Mouse (Mus musculus): ENCODE measurements around the gene Prkcg. TPM values are rescaled to one million over a fixed set of nuclear protein-coding genes. Genes with fewer than 3 reads are reported as not detected.

Gene Prkcg
- polyA plus RNA-seq, 1 experiment from 2014 or later = 0.27 TPM

DNA sequence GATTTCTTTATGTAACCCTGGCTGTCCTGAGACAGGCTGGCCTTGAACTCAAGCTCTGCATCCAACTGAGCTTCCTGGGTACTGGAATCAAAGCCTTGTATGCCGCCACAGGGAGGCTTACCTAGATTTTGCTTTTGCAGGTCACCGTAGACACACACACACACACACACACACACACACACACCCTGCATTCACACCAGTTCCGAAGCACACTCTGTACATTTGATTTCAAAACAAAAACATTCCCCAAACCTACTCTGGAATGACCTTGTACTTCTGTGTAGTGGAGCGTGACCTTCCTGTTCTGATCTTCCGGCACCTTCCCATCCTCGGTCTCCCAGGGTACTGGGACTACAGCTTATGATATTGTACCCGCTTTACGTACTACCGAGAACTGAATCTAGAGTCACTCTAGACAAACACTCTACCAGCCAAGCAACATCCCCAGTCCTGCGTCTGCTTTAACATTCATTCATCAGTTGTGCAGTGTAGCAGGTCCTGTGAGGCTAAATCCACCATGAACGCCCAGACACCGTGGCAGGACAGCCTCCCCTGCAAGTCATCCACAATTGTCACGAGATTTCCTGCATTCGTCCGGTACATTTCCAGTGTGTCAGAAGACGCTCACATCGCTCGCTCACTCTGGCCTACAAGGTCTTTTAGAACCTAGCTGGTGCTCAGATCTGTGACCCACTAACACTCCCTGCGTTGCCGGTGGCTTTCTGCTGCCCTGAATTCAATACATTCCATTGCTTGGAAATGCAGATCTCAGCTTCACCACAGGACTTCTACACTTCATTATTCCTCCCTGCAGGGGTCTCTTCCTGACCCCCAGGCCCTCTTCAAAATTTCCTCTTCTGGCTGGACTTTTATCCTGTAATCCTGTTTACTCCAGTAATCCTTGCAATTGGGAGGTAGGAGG, 58.6 kb downstream of the Prkcg start:
- ATAC-seq (replicated peaks; ENCODE audit: low FRiP score) = no peak
- Histone ChIP-seq H3K27me3 (no peaks in the 10 kb centered on the region), H3K4me1 (no peaks in the 10 kb centered on the region), H3K9me3 (replicated peaks) (no peaks in the 10 kb centered on the region), H3K4me3 (replicated peaks) (no peak overlapping the region), H3K9ac (no peak overlapping the region), H3K27ac (no peak overlapping the region), H3K4me2 (no peak overlapping the region), H3K36me3 (peaks cover 18% of the 10 kb centered on the region)
- 59% methylated on average over 20 of the region's 20 CpGs for WGBS

DNA sequence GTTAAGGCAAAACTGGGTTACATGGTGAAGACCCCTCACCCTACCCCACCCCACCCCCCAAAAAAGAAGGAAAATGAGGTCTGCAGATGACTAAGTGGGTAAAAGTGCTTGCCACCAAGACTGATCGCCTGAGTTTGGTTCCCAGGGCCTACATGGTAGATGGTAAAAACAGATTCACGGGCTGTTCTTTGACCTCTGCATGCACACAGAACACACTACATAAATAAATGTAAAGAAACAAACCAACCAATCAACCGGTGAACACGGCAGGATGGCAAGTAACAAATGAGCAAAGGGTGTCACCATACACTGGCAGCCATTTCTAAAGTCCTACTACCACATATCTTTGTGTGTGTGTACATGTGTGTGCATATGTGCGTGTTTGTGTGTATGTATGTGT, 59.3 kb downstream of the Prkcg start:
- no peak for ATAC-seq (replicated peaks; ENCODE audit: low FRiP score)
- Histone ChIP-seq H3K4me2 (no peak overlapping the region), H3K4me1 (no peaks in the 10 kb centered on the region), H3K9ac (no peak overlapping the region), H3K27ac (no peak overlapping the region), H3K9me3 (replicated peaks) (no peaks in the 10 kb centered on the region), H3K4me3 (replicated peaks) (no peak overlapping the region), H3K27me3 (no peaks in the 10 kb centered on the region), H3K36me3 (peaks cover 11% of the 10 kb centered on the region)
- WGBS = 81% methylated on average over 5 of the region's 5 CpGs

- H3K27ac ChIP-seq = no peak overlapping the region
- no peak overlapping the region for H3K9ac ChIP-seq
- H3K4me3 ChIP-seq (replicated peaks) = no peak overlapping the region
- no peak overlapping the region for H3K4me2 ChIP-seq
- no peaks in the 10 kb centered on the region for H3K27me3 ChIP-seq
- ATAC-seq (replicated peaks; ENCODE audit: low FRiP score) = no peak
- no peaks in the 10 kb centered on the region for H3K4me1 ChIP-seq
- 92% methylated on average over 9 of the region's 9 CpGs for WGBS
- H3K9me3 ChIP-seq (replicated peaks) = no peaks in the 10 kb centered on the region
- H3K36me3 ChIP-seq = peaks cover 11% of the 10 kb centered on the region
Measured at GRCm38 (mm10) chr7:3349775-3350174, 60.8 kb downstream of the Prkcg start.

DNA sequence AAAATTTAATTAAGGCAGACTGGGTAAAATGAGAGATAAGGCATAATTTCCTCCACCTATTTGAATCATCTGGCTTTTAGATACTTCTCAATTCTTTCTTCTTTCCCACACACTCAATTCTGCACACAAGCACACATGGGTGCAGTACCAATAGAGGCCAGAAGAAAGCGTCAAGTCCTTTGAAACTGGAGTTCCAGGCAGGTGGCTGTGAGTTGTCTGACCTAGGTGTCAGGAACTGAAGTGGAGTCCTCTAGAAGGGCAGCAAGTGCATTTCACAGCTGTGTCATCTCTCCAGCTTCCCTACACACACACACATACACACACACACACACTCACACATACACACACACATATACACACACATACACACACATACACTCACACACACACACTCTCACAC, 62.6 kb downstream of the Prkcg start:
- no peak for ATAC-seq (replicated peaks; ENCODE audit: low FRiP score)
- H3K36me3 ChIP-seq = peaks cover 3% of the 10 kb centered on the region; the same call in 1 of the 2 replicates

GRCm38 (mm10) chr7:3354850-3355249, 65.9 kb downstream of the Prkcg start:
- Histone ChIP-seq H3K36me3 (peaks cover 6% of the 10 kb centered on the region), H3K9me3 (replicated peaks) (no peaks in the 10 kb centered on the region), H3K4me2 (no peak overlapping the region), H3K4me3 (replicated peaks) (no peak overlapping the region), H3K9ac (no peak overlapping the region), H3K27ac (no peak overlapping the region), H3K4me1 (no peaks in the 10 kb centered on the region), H3K27me3 (no peaks in the 10 kb centered on the region)
- ATAC-seq (replicated peaks; ENCODE audit: low FRiP score) = no peak
- WGBS = 90% methylated on average over 6 of the region's 6 CpGs

More for the DNA sequence above, 62.6 kb downstream of the Prkcg start:
- 88% methylated on average over 1 of the region's 1 CpGs for WGBS
- Histone ChIP-seq H3K4me3 (replicated peaks) (no peak overlapping the region), H3K4me1 (no peaks in the 10 kb centered on the region), H3K9ac (no peak overlapping the region), H3K27me3 (no peaks in the 10 kb centered on the region), H3K9me3 (replicated peaks) (no peaks in the 10 kb centered on the region), H3K4me2 (no peak overlapping the region), H3K27ac (no peak overlapping the region)

- ATAC-seq (replicated peaks; ENCODE audit: low FRiP score) = no peak
- no peak overlapping the region for H3K9ac ChIP-seq
- H3K4me3 ChIP-seq (replicated peaks) = no peak overlapping the region
- H3K4me2 ChIP-seq = no peak overlapping the region
- H3K4me1 ChIP-seq = no peaks in the 10 kb centered on the region
- no peaks in the 10 kb centered on the region for H3K9me3 ChIP-seq (replicated peaks)
- H3K27ac ChIP-seq = no peak overlapping the region
- no peaks in the 10 kb centered on the region for H3K27me3 ChIP-seq
- peaks cover 6% of the 10 kb centered on the region; the same call in 1 of the 2 replicates for H3K36me3 ChIP-seq
- WGBS = 93% methylated on average over 1 of the region's 1 CpGs
Measured at GRCm38 (mm10) chr7:3360678-3361077, 71.7 kb downstream of the Prkcg start.

DNA sequence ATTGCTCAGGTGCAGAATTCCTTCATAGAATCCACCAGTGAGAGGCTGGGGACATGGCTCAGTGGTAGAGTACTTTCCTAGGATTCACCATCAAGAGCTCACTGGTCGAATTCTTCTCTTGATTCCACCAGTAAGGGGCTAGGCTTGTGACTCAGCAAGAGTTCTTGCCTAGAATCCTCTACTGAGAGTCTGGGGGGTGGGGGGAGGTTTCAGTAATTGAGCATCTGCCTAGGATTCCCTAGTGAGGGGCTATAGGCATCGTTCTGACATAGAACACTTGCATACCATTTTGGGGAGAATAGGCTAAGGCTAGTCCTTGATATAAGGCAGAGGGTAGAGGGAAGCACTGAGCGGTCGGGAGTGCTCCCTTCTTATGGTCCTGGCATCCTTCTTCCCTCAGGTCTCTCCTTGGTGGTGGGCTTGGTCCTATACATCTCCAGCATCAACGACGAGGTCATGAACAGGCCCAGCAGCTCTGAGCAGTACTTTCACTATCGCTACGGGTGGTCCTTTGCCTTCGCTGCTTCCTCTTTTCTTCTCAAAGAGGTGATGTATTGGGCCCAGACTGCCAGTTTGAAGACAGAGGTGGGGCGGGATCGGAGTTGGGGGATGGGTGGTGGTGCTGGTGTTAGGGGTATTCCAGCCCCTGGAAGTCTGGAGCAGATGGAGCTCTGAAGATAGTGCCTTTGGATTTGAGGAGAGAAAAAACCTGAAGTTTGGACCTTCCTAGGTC, 76.7 kb downstream of the Prkcg start:
- no peaks in the 10 kb centered on the region for H3K36me3 ChIP-seq
- H3K9ac ChIP-seq = no peak overlapping the region
- H3K4me2 ChIP-seq = no peak overlapping the region
- no peak overlapping the region for H3K4me3 ChIP-seq (replicated peaks)
- H3K27ac ChIP-seq = no peak overlapping the region
- peaks cover 16% of the 10 kb centered on the region for H3K27me3 ChIP-seq
- no peak for ATAC-seq (replicated peaks; ENCODE audit: low FRiP score)
- WGBS = 43% methylated on average over 11 of the region's 11 CpGs
- H3K9me3 ChIP-seq (replicated peaks) = no peaks in the 10 kb centered on the region
- peaks cover 18% of the 10 kb centered on the region for H3K4me1 ChIP-seq

DNA sequence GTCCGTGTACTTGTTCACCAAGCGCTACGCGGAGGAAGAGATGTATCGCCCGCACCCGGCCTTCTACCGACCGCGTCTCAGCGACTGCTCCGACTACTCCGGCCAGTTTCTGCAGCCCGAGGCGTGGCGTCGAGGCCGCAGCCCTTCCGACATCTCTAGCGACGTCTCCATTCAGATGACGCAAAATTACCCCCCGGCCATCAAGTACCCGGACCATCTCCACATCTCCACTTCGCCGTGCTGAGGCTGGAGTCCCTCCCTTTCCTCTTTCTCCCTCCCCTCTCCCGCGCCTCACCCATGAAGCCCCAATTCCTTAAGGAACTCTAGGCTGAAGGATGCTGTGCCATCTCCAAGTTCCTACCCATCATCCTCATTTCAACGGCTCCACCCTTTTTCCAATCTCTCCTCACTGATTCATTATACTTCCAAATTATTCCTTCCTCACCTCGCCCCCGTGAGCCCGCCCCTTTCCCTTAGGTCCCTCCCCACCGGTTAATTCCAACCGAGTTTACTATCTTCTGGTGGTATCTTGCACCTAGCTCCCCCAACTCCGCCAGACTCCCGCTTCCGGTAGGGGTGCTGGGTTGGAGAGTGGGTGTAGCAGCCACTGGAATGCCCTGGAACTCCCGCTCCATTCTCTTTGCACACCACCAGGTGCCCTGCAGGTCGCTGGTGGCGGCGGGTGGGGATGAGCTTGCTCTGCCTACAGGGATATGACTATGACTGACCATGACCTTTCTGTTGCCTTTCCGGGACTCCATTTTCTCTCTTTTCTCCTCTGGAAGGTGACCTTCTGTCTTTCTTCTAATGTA, 77.9 kb downstream of the Prkcg start:
- WGBS = 11% methylated on average over 42 of the region's 42 CpGs
- peak overlapping the region; percentile 55 for H3K4me2 ChIP-seq
- peak; percentile 47; the same call in 1 of the 2 replicates for ATAC-seq (replicated peaks; ENCODE audit: low FRiP score)

DNA sequence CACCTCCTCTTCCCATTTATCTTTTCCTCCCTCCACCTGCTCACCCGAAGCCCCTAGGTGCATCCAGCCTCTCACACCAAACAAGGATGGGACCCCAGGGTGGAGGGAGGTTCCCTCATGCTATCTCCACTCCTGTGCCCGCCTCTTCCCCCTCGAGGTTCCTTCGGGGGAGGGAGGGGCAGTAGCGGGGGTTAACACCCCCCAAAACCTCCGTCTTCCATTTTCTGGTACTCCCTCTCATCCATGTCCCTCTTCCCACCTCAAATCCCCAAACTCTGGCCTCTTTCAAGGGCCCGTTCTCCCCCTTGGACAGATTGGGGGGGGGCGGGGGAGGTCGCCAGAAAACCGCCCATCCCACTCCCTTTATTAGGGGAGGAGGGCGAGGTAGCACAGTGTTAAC, 78.6 kb downstream of the Prkcg start:
- Histone ChIP-seq H3K36me3 (no peaks in the 10 kb centered on the region), H3K9me3 (replicated peaks) (no peaks in the 10 kb centered on the region), H3K4me3 (replicated peaks) (peak overlapping the region; percentile 19), H3K9ac (no peak overlapping the region), H3K4me2 (peak overlapping the region; percentile 55), H3K27me3 (peaks cover 16% of the 10 kb centered on the region), H3K4me1 (peaks cover 21% of the 10 kb centered on the region), H3K27ac (no peak overlapping the region)
- ATAC-seq (replicated peaks; ENCODE audit: low FRiP score) = no peak
- 11% methylated on average over 11 of the region's 11 CpGs for WGBS

More for the DNA sequence above, 77.9 kb downstream of the Prkcg start:
- Histone ChIP-seq H3K27me3 (peaks cover 16% of the 10 kb centered on the region), H3K36me3 (no peaks in the 10 kb centered on the region), H3K9ac (no peak overlapping the region), H3K4me3 (replicated peaks) (peak overlapping the region; percentile 19), H3K4me1 (peaks cover 20% of the 10 kb centered on the region), H3K27ac (no peak overlapping the region), H3K9me3 (replicated peaks) (no peaks in the 10 kb centered on the region)

- Histone ChIP-seq H3K4me2 (no peak overlapping the region), H3K4me1 (peaks cover 22% of the 10 kb centered on the region), H3K27me3 (peaks cover 16% of the 10 kb centered on the region), H3K36me3 (no peaks in the 10 kb centered on the region), H3K4me3 (replicated peaks) (no peak overlapping the region), H3K27ac (no peak overlapping the region), H3K9me3 (replicated peaks) (no peaks in the 10 kb centered on the region), H3K9ac (no peak overlapping the region)
- WGBS = 39% methylated on average over 12 of the region's 12 CpGs
- ATAC-seq (replicated peaks; ENCODE audit: low FRiP score) = no peak
Measured at GRCm38 (mm10) chr7:3368311-3368710, 79.3 kb downstream of the Prkcg start.

DNA sequence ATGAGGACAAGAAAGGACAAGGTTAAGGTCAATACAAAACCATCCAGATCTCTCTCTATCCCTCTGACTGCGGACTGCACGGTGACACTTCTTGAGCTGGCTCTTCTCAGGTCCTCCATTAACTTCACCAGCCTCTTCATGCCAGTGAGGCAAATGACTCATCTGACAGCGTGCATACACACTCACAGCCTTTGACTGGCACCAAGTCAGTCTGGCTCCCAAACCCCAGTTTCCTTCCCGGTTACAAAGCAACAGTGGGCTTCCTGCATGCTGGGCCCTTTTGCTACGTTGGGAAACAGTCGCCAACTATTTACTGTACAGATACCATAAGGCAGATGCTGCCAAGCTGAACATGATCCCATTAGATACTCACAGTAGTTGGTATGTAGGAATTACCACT, 80.2 kb downstream of the Prkcg start:
- no peak for ATAC-seq (replicated peaks; ENCODE audit: low FRiP score)
- 78% methylated on average over 6 of the region's 6 CpGs for WGBS
- no peak overlapping the region for H3K4me2 ChIP-seq
- peaks cover 16% of the 10 kb centered on the region for H3K27me3 ChIP-seq
- no peaks in the 10 kb centered on the region for H3K36me3 ChIP-seq
- H3K9me3 ChIP-seq (replicated peaks) = no peaks in the 10 kb centered on the region
- H3K27ac ChIP-seq = no peak overlapping the region
- no peak overlapping the region for H3K4me3 ChIP-seq (replicated peaks)
- peaks cover 22% of the 10 kb centered on the region for H3K4me1 ChIP-seq
- H3K9ac ChIP-seq = no peak overlapping the region

All from kidney, embryonic 15.5 days (tissue).